Mouse (Mus musculus): ENCODE data around the gene Vstm4.

Vstm4 gene

DNA sequence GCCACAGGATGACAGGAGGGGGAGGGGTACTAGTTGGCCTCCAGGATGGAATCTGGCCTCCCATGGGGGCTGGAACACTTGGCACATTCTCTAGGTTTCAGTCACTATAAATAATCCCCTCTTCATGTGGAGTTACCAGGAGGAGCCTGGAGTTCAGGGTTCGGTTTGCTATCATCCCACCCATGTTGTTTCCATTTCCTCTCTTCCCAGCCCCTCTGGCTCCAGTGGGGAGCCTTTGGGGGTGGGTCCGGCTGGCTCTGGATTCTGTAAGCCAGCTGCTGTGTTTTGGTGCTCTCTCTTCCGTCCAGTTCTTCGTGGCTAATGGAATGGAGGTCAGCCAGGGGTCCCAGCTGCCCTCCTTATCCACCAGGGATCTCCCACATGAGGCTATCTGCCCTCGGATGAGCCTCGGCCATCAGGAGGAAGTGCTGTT lies 4.6 kb downstream of the Vstm4 start:
- DNase-seq = no peak

DNA sequence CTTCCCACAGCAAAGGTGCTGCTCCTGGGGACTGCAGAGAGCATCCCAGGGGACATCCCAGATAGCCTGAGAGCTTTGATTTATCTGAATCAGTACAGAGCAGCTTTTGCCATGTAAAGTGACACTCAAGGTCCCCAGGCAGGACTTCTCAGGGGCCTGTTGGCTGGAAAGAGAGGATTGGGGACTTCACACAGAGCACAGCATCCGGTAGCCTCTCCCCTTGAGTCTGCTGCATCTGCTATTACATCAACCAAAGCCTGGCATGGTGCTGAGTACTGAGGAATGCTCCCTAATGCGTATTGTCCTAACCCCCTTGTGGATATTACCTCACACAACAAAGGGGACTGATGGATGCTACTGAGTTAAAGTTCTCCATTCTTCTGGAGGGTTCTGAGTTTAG lies 5.1 kb downstream of the Vstm4 start:
- no peak for DNase-seq

DNA sequence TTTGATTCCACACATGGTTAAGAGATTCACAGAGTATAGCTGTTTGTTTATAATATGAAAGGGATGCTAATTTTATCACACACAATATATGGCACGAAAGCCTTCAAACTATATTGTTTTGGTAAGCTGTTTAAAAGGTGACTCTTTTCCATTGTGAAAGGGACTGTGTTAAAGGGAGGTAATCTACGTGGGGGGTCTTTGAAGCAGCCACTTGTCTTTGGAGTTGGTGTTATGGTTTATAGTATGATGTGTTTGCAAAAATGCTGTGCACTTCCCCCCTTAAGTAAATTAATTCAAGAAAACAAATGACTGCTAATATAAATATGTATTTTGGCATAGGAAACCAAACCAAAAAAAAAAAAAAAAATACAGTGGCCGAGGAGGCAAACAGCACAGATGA lies 8.8 kb downstream of the Vstm4 start:
- DNase-seq = no peak

DNA sequence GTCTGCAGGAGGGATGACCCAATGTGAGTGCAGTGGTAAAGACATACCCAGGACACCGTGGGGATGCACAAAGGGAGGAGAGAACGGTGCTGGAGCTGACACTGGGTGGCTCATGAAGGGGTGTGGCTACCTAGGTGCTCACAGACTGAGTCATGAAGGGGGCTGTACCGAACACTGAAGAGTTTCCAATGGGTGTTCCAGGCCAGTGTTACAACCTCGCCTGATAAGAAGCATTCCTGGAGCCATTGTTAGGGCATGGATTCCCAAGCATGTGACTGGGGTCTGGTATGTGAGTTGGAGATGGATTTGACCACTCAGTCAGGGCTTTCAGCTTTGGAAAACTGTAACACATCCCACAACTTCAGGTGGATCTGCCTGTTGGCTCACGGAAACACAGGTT lies 15.4 kb downstream of the Vstm4 start:
- no peak for DNase-seq

DNA sequence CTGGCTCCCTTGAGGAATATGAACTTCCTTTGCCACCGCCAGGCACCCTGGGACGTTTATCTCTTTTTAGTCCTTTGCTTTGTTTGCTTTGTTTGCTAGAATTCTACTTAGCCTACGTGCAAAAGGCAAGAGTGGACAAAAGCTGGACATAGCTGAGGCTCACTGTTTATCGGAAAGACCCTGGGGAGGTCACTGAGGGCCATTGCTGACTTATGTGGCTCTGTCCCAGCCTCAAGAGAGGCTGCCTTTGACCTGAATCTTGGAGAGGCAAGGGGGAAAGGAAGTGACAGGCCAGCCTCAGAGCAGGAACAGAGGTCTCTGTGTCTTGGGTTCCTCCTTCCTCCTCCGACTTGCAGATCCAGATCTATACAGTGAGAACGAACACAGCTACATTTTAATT lies 21.0 kb downstream of the Vstm4 start:
- no peak for DNase-seq

DNA sequence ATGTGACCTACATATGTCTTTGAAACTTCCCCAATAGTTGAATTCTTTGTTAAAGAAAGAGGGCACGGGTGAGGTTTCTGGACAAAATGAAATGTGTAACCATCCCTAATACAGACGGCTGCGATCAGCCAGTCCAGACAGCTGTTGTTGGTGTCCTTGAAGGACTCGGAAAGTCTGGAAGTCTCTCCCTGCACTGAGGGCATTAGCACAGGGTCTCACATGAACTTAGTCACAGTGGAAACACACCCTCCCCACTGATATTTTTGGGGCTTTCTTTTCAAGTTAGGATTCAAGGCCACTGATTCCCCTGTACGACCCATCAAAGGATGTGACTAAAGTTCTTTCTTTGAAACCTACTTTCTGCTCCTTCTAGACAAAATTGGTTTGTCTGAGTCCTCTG lies 23.8 kb downstream of the Vstm4 start:
- no peak for DNase-seq

DNA sequence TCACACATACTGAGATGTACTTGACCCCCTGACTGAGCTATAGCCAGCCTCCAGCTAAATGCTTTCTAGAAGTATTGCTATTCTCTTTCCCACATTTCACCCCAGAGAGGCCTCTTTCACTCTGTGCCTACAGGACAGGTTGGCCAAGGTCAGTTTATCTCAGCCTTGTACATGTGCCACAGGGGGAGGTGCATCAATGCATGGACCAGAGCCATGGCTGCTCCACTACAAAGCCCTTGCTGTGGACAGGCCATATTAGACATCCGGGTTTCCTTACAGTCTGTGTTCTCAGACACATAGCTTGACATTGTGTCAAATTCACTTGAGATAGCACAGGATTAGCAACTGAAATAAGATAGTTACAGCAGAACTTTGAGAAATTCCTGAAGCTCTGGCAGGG lies 25.1 kb downstream of the Vstm4 start:
- no peak for DNase-seq

GRCm38 (mm10) chr14:32888876-32889674 lies 32.5 kb downstream of the Vstm4 start:
- DNase-seq = peak; percentile 27

- DNase-seq = peak; percentile 15
Measured at GRCm38 (mm10) chr14:32894341-32894853, 37.8 kb downstream of the Vstm4 start.

- DNase-seq = no peak
Measured at GRCm38 (mm10) chr14:32894878-32895277, 38.3 kb downstream of the Vstm4 start.

DNA sequence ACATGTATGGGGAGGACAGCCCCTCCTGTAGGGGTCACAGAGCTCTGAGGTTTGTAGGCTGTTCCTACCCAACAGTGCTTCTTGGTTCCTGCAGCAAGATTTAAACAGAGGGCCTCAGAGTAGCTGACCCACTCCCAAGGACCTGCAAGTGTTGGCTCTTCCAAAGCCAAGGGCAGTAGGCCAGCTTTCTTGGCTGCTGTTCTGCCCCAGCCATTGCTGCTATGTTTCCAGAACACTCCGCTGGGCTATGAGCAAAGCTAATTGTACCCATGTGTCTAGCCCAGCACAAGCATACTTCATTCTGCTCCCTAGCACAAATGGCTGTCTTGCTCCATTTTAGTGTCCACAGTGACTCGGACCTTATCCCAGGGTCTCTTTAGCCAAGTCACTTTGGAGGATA lies 40.3 kb downstream of the Vstm4 start:
- DNase-seq = peak; percentile 9

GRCm38 (mm10) chr14:32903203-32903602 lies 46.6 kb downstream of the Vstm4 start:
- DNase-seq = no peak

DNA sequence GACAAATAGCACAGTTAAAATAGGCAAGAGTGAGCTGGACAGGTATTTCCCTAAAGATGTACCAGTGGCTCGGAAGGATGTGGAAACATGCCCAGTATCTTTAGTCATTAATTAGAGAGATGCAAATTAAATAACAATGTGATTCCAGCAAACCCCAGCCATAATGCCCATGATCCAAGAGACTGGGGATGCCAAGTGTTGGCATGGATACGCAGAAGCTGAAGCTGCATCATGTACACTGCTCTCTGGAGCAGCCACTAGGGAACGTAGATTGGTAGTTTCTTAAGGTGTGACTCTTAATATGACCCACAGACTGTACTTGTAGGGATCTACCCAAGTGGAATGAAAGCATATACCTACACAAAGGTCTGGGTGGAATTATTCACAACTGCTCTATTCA lies 50.0 kb downstream of the Vstm4 start:
- no peak for DNase-seq

DNA sequence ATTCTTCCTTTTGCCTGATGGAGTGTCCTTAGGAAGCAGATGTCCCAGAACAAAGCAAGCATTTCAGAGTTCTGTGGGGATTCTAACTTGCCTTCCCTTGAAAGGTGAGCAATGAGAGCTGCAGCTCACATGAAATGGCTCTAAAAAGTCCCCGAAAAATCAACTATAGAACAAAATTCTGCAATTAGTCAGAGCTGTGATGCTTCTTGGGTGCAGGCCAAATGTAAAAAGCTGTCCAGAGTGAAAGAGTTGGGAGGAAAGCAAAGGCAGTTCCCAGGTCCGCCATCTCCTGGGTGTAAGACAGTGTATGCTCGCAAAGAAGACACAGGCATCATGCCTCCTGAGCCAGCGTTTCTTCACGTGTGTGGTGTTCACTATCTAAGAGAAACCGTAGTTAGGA lies 52.6 kb downstream of the Vstm4 start:
- no peak for DNase-seq

DNA sequence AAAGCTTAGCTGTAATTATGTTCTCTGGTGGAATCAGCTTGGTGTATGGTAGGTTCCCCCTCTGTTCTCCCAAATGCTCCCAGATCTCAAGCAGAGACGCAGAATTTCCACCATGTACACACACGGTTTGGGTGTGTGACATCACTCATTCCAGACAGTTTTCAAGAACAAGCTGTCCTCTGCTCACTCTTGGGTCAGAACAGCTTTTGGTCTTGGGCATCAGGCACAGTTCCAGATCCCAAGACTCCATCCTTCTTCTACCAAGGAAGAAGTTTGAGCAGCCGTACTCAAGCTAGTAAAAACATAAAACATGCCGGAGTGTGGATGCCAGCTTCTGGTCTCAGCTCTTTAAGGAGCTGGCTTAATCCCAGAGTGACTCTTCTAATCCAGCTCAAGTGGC lies 54.6 kb downstream of the Vstm4 start:
- DNase-seq = no peak

- DNase-seq = no peak
Measured at GRCm38 (mm10) chr14:32915360-32915759, 58.8 kb downstream of the Vstm4 start.

DNA sequence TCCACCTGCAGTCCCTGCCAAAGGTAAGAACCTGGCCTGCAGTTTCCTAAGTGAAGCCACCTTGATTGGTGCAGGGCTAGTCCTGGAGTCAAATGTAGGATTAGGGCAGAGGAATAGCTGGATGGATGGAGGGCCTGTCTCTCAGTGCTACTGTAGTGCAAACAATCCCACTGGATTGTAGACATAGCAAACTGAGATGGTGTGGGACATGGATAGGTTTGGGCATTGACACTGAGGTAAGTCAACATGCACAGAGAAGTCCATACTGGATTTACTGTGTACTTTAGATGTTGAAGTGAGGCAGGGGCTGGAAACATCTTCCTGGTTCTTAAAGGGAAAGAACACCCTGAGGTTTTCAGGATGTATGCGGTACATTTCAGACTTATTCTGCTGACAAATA lies 61.4 kb downstream of the Vstm4 start:
- DNase-seq = no peak

DNA sequence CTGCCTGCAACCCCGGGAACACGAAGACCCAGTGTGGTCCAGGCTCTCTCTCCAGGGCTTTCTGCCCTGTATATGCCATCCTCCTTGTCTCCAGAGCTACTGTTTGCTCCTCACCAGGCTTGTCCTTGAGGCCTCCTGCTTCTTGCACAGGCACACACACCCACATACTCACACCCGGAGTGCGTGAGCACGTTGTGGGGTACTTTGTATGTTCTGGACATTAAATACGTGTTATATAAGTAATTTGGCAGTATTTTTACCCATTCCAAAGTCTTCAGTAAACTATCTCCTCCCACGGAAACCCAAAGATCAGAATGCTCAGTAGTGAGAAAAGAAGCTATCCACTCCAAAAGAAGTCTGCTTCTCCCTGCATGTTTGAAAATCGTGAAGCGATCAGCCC lies 67.3 kb downstream of the Vstm4 start:
- DNase-seq = no peak

DNA sequence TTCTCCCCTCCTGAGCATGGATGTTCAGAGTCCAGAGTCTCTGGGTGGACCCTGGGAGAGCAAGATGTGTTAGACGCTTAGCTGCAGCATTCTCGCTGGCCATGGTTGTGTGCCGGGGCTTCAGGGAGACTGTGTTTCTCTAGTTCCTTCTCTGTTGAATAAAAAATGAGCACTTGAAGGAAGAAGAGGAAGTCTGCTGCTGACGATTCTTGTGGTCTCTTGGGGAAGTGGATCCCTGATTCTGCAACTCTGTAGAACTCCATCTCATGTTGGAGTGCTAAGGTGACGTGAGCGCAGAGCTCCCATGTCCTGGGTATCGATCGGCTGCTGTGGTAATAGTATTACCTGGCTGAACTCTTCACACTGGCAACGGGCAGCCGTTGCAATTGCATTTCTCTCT lies 75.2 kb downstream of the Vstm4 start:
- no peak for DNase-seq

- no peak for DNase-seq
Measured at GRCm38 (mm10) chr14:32932220-32932619, 75.7 kb downstream of the Vstm4 start.

DNA sequence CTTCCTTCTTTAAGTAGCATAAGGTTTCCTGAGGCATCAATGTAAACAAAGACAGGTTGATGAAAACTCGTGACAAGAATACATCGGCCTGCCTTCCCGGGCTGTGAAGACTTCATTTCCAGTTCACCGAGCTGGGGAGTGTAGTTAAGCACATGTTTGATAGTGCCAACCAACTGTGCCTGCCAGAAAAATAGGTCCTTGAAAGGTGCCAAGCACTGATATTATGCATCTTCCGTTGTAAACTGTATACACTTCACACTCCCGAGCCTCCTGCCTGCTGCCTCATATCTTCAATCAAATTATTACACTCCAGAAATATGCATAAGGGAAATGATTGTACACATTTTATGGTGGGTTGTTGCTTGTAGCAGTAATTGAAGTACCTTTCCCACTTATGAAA lies 77.5 kb downstream of the Vstm4 start:
- DNase-seq = no peak

- DNase-seq = no peak
Measured at GRCm38 (mm10) chr14:32939217-32939616, 82.7 kb downstream of the Vstm4 start.

GRCm38 (mm10) chr14:32947512-32947911 lies 91.0 kb downstream of the Vstm4 start:
- DNase-seq = no peak

GRCm38 (mm10) chr14:32950312-32951301 lies 94.1 kb downstream of the Vstm4 start:
- no peak for DNase-seq
